Mouse (Mus musculus): ENCODE data around the gene Gpx6. TPM values are rescaled to one million over a fixed set of nuclear protein-coding genes. Genes with fewer than 3 reads are reported as not detected.

Gene Gpx6
- polyA plus RNA-seq, 1 experiment from 2014 or later = not detected

- H3K4me1 ChIP-seq (ENCODE audit: control insufficient read depth, low read depth, low read length) = no peaks in the 10 kb centered on the region
- no peak overlapping the region for H3K4me2 ChIP-seq (ENCODE audit: low read depth, low read length)
- no peak overlapping the region for H3K27ac ChIP-seq (ENCODE audit: low read length)
- H3K9me3 ChIP-seq (replicated peaks; ENCODE audit: control insufficient read depth, low read length) = no peaks in the 10 kb centered on the region
- H3K4me3 ChIP-seq (ENCODE audit: low read depth, low read length) = no peak overlapping the region
- no peak overlapping the region for H3K9ac ChIP-seq (ENCODE audit: low read depth, low read length)
- 59% methylated on average over 4 of the region's 4 CpGs for WGBS (ENCODE audit: insufficient replicate concordance)
- H3K36me3 ChIP-seq (ENCODE audit: control insufficient read depth, insufficient read depth) = no peaks in the 10 kb centered on the region
- no peaks in the 10 kb centered on the region for H3K27me3 ChIP-seq (ENCODE audit: control insufficient read depth, insufficient read depth, low read depth, low read length)
- no peak for ATAC-seq (ENCODE audit: low read depth)
Observed at GRCm38 (mm10) chr13:21313903-21314302, 2.0 kb downstream of the Gpx6 start.

GRCm38 (mm10) chr13:21320262-21320661, 8.3 kb downstream of the Gpx6 start:
- Histone ChIP-seq H3K9ac (ENCODE audit: low read depth, low read length) (no peak overlapping the region), H3K4me2 (ENCODE audit: low read depth, low read length) (no peak overlapping the region), H3K36me3 (ENCODE audit: control insufficient read depth, insufficient read depth) (no peaks in the 10 kb centered on the region), H3K9me3 (replicated peaks; ENCODE audit: control insufficient read depth, low read length) (no peaks in the 10 kb centered on the region), H3K27me3 (ENCODE audit: control insufficient read depth, insufficient read depth, low read depth, low read length) (peaks cover 11% of the 10 kb centered on the region), H3K4me3 (ENCODE audit: low read depth, low read length) (no peak overlapping the region), H3K27ac (ENCODE audit: low read length) (no peak overlapping the region), H3K4me1 (ENCODE audit: control insufficient read depth, low read depth, low read length) (no peaks in the 10 kb centered on the region)
- WGBS (ENCODE audit: insufficient replicate concordance) = 34% methylated on average over 3 of the region's 3 CpGs
- ATAC-seq (ENCODE audit: low read depth) = no peak

GRCm38 (mm10) chr13:21321890-21322494, 10.1 kb downstream of the Gpx6 start:
- Histone ChIP-seq H3K9ac (ENCODE audit: low read depth, low read length) (no peak overlapping the region), H3K9me3 (replicated peaks; ENCODE audit: control insufficient read depth, low read length) (no peaks in the 10 kb centered on the region), H3K4me2 (ENCODE audit: low read depth, low read length) (peak overlapping the region; percentile 41), H3K27me3 (ENCODE audit: control insufficient read depth, insufficient read depth, low read depth, low read length) (peaks cover 11% of the 10 kb centered on the region), H3K4me1 (ENCODE audit: control insufficient read depth, low read depth, low read length) (peaks cover 8% of the 10 kb centered on the region), H3K27ac (ENCODE audit: low read length) (no peak overlapping the region), H3K36me3 (ENCODE audit: control insufficient read depth, insufficient read depth) (no peaks in the 10 kb centered on the region), H3K4me3 (ENCODE audit: low read depth, low read length) (peak overlapping the region; percentile 22)
- no peak for ATAC-seq (ENCODE audit: low read depth)
- 3% methylated on average over 18 of the region's 18 CpGs for WGBS (ENCODE audit: insufficient replicate concordance)

GRCm38 (mm10) chr13:21322509-21323375, 10.8 kb downstream of the Gpx6 start:
- 12% methylated on average over 18 of the region's 18 CpGs for WGBS (ENCODE audit: insufficient replicate concordance)
- Histone ChIP-seq H3K4me1 (ENCODE audit: control insufficient read depth, low read depth, low read length) (peaks cover 11% of the 10 kb centered on the region), H3K36me3 (ENCODE audit: control insufficient read depth, insufficient read depth) (no peaks in the 10 kb centered on the region), H3K4me3 (ENCODE audit: low read depth, low read length) (no peak overlapping the region; the same call in 1 of the 2 replicates), H3K9me3 (replicated peaks; ENCODE audit: control insufficient read depth, low read length) (no peaks in the 10 kb centered on the region), H3K9ac (ENCODE audit: low read depth, low read length) (no peak overlapping the region), H3K4me2 (ENCODE audit: low read depth, low read length) (peak overlapping the region; percentile 41), H3K27me3 (ENCODE audit: control insufficient read depth, insufficient read depth, low read depth, low read length) (peaks cover 15% of the 10 kb centered on the region), H3K27ac (ENCODE audit: low read length) (no peak overlapping the region)
- no peak for ATAC-seq (ENCODE audit: low read depth)

- Histone ChIP-seq H3K4me2 (ENCODE audit: low read depth, low read length) (0 out of 2 replicates have a peak overlapping the region, but pooled peaks have one; percentile 28), H3K36me3 (ENCODE audit: control insufficient read depth, insufficient read depth) (no peaks in the 10 kb centered on the region), H3K9ac (ENCODE audit: low read depth, low read length) (no peak overlapping the region), H3K4me1 (ENCODE audit: control insufficient read depth, low read depth, low read length) (peaks cover 11% of the 10 kb centered on the region), H3K4me3 (ENCODE audit: low read depth, low read length) (no peak overlapping the region), H3K27me3 (ENCODE audit: control insufficient read depth, insufficient read depth, low read depth, low read length) (peaks cover 20% of the 10 kb centered on the region), H3K9me3 (replicated peaks; ENCODE audit: control insufficient read depth, low read length) (no peaks in the 10 kb centered on the region), H3K27ac (ENCODE audit: low read length) (no peak overlapping the region)
- no peak for ATAC-seq (ENCODE audit: low read depth)
- 42% methylated on average over 6 of the region's 6 CpGs for WGBS (ENCODE audit: insufficient replicate concordance)
Observed at GRCm38 (mm10) chr13:21323405-21323804, 11.5 kb downstream of the Gpx6 start.

- Histone ChIP-seq H3K9me3 (replicated peaks; ENCODE audit: control insufficient read depth, low read length) (no peaks in the 10 kb centered on the region), H3K27me3 (ENCODE audit: control insufficient read depth, insufficient read depth, low read depth, low read length) (peaks cover 20% of the 10 kb centered on the region), H3K27ac (ENCODE audit: low read length) (no peak overlapping the region), H3K4me2 (ENCODE audit: low read depth, low read length) (peak overlapping the region; percentile 73), H3K4me1 (ENCODE audit: control insufficient read depth, low read depth, low read length) (peaks cover 11% of the 10 kb centered on the region), H3K9ac (ENCODE audit: low read depth, low read length) (no peak overlapping the region), H3K36me3 (ENCODE audit: control insufficient read depth, insufficient read depth) (no peaks in the 10 kb centered on the region), H3K4me3 (ENCODE audit: low read depth, low read length) (no peak overlapping the region)
- 4% methylated on average over 4 of the region's 4 CpGs for WGBS (ENCODE audit: insufficient replicate concordance)
- ATAC-seq (ENCODE audit: low read depth) = peak; percentile 41; the same call in 1 of the 2 replicates
Observed at GRCm38 (mm10) chr13:21326191-21326590, 14.3 kb downstream of the Gpx6 start.

- peak; percentile 58 for ATAC-seq (ENCODE audit: low read depth)
- under 1% methylated on average over 24 of the region's 24 CpGs for WGBS (ENCODE audit: insufficient replicate concordance)
Observed at GRCm38 (mm10) chr13:21326657-21327211, 14.8 kb downstream of the Gpx6 start.

GRCm38 (mm10) chr13:21327424-21327823, 15.5 kb downstream of the Gpx6 start:
- Histone ChIP-seq H3K4me3 (ENCODE audit: low read depth, low read length) (peak overlapping the region; percentile 55), H3K9me3 (replicated peaks; ENCODE audit: control insufficient read depth, low read length) (no peaks in the 10 kb centered on the region), H3K27me3 (ENCODE audit: control insufficient read depth, insufficient read depth, low read depth, low read length) (peaks cover 12% of the 10 kb centered on the region), H3K4me2 (ENCODE audit: low read depth, low read length) (peak overlapping the region; percentile 73), H3K4me1 (ENCODE audit: control insufficient read depth, low read depth, low read length) (peaks cover 11% of the 10 kb centered on the region), H3K36me3 (ENCODE audit: control insufficient read depth, insufficient read depth) (no peaks in the 10 kb centered on the region), H3K27ac (ENCODE audit: low read length) (no peak overlapping the region), H3K9ac (ENCODE audit: low read depth, low read length) (no peak overlapping the region)
- no peak for ATAC-seq (ENCODE audit: low read depth)
- WGBS (ENCODE audit: insufficient replicate concordance) = under 1% methylated on average over 9 of the region's 9 CpGs

More at GRCm38 (mm10) chr13:21326657-21327211, 14.8 kb downstream of the Gpx6 start:
- Histone ChIP-seq H3K27me3 (ENCODE audit: control insufficient read depth, insufficient read depth, low read depth, low read length) (peaks cover 16% of the 10 kb centered on the region), H3K27ac (ENCODE audit: low read length) (no peak overlapping the region), H3K4me3 (ENCODE audit: low read depth, low read length) (peak overlapping the region; percentile 55), H3K36me3 (ENCODE audit: control insufficient read depth, insufficient read depth) (no peaks in the 10 kb centered on the region), H3K4me1 (ENCODE audit: control insufficient read depth, low read depth, low read length) (peaks cover 11% of the 10 kb centered on the region), H3K9me3 (replicated peaks; ENCODE audit: control insufficient read depth, low read length) (no peaks in the 10 kb centered on the region), H3K4me2 (ENCODE audit: low read depth, low read length) (peak overlapping the region; percentile 73), H3K9ac (ENCODE audit: low read depth, low read length) (no peak overlapping the region)

- Histone ChIP-seq H3K9ac (ENCODE audit: low read depth, low read length) (no peak within 1 kb of the TSS), H3K36me3 (ENCODE audit: control insufficient read depth, insufficient read depth) (no peaks in the 10 kb centered on the region), H3K4me3 (ENCODE audit: low read depth, low read length) (no peak within 1 kb of the TSS), H3K4me1 (ENCODE audit: control insufficient read depth, low read depth, low read length) (no peaks in the 10 kb centered on the region), H3K9me3 (replicated peaks; ENCODE audit: control insufficient read depth, low read length) (no peaks in the 10 kb centered on the region), H3K27ac (ENCODE audit: low read length) (no peak within 1 kb of the TSS), H3K27me3 (ENCODE audit: control insufficient read depth, insufficient read depth, low read depth, low read length) (no peaks in the 10 kb centered on the region), H3K4me2 (ENCODE audit: low read depth, low read length) (no peak within 1 kb of the TSS)
- 38% methylated on average over 1 of the region's 1 CpGs for WGBS (ENCODE audit: insufficient replicate concordance)
- no peak for ATAC-seq (ENCODE audit: low read depth)
Observed at GRCm38 (mm10) chr13:21346610-21347009, 34.7 kb downstream of the Gpx6 start, which contains the start of gene Olfr1367. TSS of gene Olfr1367 (plus strand) at chr13:21346910.
